Mouse (Mus musculus) layer of hippocampus, adult 6 months (tissue): ENCODE results near the gene Fam213b. TPM values are rescaled to one million over a fixed set of nuclear protein-coding genes. Genes with fewer than 3 reads are reported as not detected.

Experiments
- long read RNA-seq, 2 experiments: library from polyadenylated mRNA; unstranded; transcript quantifications; one replicate each; pipeline ENCODE4 v2.0.0; 2019 to 2020
- polyA plus RNA-seq: library from polyadenylated mRNA; unstranded; fragments of <200 nt; fragmentation: Nextera tagmentation; gene quantifications from 2 replicates; pipeline ENCODE4 v1.2.3, GENCODE M21; 2021

The Fam213b gene
- polyA plus RNA-seq: 176 and 177 TPM in 2 replicates
- long read RNA-seq, experiment 1, transcript Fam213b-201 (7 exons, 883 nt): major isoform, 109 of 117 reads
- long read RNA-seq, experiment 1, partial matches to known transcripts: 5 of 117 reads
- long read RNA-seq, experiment 1, other reads (novel, unspliced or antisense): 3 of 117 reads
- long read RNA-seq, experiment 2, transcript Fam213b-201 (7 exons, 883 nt): major isoform, 59 of 65 reads
- long read RNA-seq, experiment 2, partial matches to known transcripts: 3 of 65 reads
- long read RNA-seq, experiment 2, other reads (novel, unspliced or antisense): 3 of 65 reads

GRCm38 (mm10) chr4:154898506-154899446 is at the start of gene Fam213b:
TSS of gene Fam213b (minus strand) at chr4:154899135.

GRCm38 (mm10) chr4:154928395-154929087 is 29.6 kb upstream of the Fam213b start, which contains the start of gene Tnfrsf14:
TSS of gene Tnfrsf14 (minus strand) at chr4:154928563.

DNA sequence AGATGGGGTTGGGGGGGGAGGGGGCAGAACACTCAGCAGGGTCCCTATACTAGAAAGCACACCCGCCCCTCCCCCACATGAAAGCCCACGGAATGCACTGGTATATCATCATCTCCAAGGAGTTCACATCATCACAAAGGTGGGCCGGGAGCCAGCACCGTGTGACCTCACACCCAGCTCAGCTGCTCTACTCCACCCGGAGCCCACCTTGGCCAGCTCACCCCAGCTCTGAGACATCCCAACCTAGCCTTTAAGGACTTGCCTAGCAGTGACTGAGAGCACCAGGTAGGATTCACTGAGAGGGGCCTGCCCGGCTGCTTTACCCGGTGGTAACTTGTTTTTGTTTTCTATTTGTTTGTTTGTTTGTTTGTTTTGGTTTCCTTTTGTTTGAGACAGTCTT is 29.5 kb downstream of the Fam213b start, which contains the start of gene Mmel1:
Gene Mmel1, plus strand, starts transcription at position 146 of the 400 bp plus-strand sequence.

Other genes starting within 250 kb of the Fam213b start
- not detected in 2 replicates for gene Actrt2, start 231.3 kb downstream of the Fam213b start, polyA plus RNA-seq
- gene Ttc34, start 61.7 kb downstream of the Fam213b start, polyA plus RNA-seq: 5.1 and 5.8 TPM in 2 replicates
- gene Mmel1, start 29.6 kb downstream of the Fam213b start, polyA plus RNA-seq: 0.14 and 0.35 TPM in 2 replicates
- 0.80 and 0.84 TPM in 2 replicates for gene Tnfrsf14, start 29.4 kb upstream of the Fam213b start, polyA plus RNA-seq
- gene Hes5, start 61.8 kb upstream of the Fam213b start, polyA plus RNA-seq: 42.2 and 81.5 TPM in 2 replicates
- 15.0 and 16.3 TPM in 2 replicates for gene Pank4, start 65.0 kb upstream of the Fam213b start, polyA plus RNA-seq
- 15.6 and 18.7 TPM in 2 replicates for gene Plch2, start 157.6 kb upstream of the Fam213b start, polyA plus RNA-seq
- gene Pex10, start 167.9 kb upstream of the Fam213b start, polyA plus RNA-seq: 8.9 and 10.7 TPM in 2 replicates
- gene Rer1, start 187.2 kb upstream of the Fam213b start, polyA plus RNA-seq: 202 and 207 TPM in 2 replicates
- 3.4 and 5.5 TPM in 2 replicates for gene Morn1, start 187.4 kb upstream of the Fam213b start, polyA plus RNA-seq